Mouse (Mus musculus): ENCODE results near the gene Chil1.

DNA sequence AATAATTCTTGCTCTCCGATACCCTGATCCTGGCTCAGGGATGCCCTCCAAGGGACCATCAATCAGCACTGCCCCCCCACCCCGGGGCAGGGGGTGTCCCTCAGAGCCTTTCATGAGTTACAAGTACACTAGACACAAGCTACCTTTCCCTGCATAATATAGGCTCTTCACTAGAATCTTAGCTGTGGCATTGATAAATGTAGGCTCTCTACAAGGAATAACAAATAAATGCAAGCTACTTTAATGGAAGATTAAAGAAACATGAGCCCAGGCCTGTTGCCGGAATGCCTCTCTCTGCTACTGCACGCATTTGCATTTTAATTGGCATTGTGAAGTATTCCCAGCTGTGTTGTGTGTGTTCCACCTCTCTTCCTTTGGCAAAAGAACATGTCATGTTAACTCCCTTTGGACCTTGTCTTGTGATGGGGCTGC lies 39.6 kb upstream of the Chil1 start:
- TF ChIP-seq POLR2A (IDR thresholded peaks at IDR 0.05; ENCODE audit: insufficient read depth, low read depth, low read length) (no peak), CTCF (IDR thresholded peaks at IDR 0.05; ENCODE audit: insufficient read depth, low read depth, low read length) (no peak)

Data from olfactory bulb, adult 2 months (tissue).